Mouse (Mus musculus): ENCODE results near the gene Cep128. TPM values are rescaled to one million over a fixed set of nuclear protein-coding genes. Genes with fewer than 3 reads are reported as not detected.

Gene Cep128
- total RNA-seq, 2 experiments from 2014 or later, result 6.8 to 7.6 TPM

DNA sequence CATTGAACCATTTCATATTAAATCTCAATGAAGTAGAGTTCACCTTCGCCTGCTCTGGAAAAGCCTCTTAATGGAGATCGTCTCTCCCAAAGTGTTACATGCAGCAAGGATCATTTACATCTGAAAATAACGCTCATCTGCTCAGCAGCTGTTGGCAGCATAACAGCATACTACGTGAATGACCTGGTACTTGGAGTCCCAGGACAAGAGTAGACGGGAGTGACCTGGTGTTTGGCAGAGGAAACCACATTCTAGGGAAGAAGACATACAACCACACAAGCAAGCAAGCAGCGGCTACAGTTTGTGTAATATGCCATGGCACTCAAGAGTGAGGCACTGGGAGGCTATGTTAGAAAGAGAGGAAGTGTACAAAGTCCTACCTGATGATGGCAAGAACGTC is 69.2 kb downstream of the Cep128 start:
- DNase-seq (ENCODE audit: extremely low spot score in 1 of 2, low spot score in 2 of 2), result no peak
- intact Hi-C loops (cut with DNase I), result loop anchor here (10.0 kb wide), 1 partner anchor 1810 kb away; no protein-coding TSS in a partner anchor

DNA sequence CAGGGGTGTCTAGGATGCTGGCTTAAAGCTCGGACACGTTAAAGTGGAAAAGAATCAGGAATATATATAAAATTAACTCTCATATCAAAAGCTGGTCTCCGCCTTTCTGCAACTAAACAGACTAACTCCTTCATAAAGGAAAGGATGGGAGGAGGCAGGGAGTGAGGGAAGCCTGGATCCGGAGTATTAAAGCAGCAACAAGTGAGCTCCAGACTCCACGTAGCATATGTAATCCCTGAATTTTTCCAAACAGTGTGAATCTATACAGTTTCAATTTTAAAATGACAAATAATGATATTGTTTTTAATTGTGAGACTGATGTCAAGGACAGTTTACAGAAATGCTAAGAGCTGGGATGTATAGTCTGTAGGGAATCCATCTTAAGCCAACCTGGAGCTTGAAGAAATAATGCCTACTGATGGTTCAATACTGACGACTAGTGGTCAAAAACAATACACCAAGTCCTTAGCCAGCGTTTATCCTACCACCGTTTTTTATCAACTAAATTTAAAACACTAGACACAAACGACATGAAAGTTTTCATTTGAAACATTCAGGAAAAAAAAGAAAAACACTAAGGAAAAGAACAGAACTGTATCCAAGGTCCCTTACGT is 70.1 kb downstream of the Cep128 start:
- intact Hi-C loops (cut with DNase I), result loop anchor here (1.0 to 10.0 kb wide), 3 partner anchors 572 to 1809 kb away; no protein-coding TSS in a partner anchor
- DNase-seq (ENCODE audit: extremely low spot score in 1 of 2, low spot score in 2 of 2), result peak in 1 of 2 experiments; percentile 64

DNA sequence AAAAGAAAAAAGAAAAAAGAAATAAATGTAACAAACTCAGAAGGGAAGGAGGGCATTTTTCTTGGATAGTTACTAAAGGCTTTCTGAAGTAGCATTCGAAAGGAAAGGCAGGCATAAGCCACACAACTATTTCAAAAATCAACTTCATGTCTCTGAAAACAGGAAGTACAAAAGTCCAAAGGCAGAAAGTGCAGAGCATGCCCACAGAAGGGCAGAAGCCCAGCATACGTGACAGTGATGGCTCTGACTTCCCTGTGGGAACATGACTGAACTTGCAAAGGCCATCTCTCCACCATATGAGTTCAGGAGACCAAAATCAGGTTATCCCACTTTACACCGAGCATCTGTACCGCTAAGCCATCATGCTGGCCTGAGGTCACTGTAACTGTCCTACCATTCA is 71.6 kb downstream of the Cep128 start:
- no peak for DNase-seq (ENCODE audit: extremely low spot score in 1 of 2, low spot score in 2 of 2)
- intact Hi-C loops (cut with DNase I), result loop anchor here (5.0 to 10.0 kb wide), 2 partner anchors 570 to 1808 kb away; no protein-coding TSS in a partner anchor

DNA sequence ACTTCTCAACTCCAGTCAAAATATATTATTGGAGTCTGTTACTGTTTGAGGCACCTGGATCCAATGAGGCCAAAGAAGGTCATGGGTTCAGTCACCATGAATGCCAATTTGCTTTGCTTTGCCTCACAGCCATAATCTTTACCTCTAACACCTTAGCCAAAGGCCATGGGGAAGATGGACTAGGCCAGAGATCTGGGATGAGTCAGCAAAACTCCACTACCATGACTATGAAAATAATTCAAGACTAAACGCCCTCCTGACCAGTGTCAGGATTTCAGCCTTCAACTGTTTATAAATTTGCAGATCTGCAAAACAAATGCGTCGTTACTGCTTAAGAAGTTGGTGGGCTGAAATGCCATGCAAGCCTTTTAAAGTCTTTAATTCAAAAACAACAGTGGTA is 76.5 kb downstream of the Cep128 start:
- no peak for DNase-seq (ENCODE audit: extremely low spot score in 1 of 2, low spot score in 2 of 2)
- intact Hi-C loops (cut with DNase I), result no loop called here

DNA sequence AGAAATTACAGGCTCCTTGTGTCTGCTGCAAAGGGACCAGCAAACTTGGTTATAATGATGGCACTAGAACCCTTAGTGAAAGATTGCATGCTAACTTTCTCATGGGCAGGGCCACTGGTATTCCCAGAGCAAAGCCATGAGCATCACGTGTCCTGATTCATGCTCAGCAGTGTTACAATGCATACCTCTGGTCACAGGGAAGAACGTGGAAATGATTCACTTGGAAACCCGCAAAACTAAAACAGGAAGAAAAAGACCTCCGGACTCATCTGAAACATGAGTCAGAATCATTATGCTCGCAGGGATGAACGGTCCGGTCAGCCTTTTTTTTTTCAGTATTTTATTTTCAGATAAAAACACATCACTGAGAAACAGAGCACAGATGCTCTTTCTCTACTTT is 78.4 kb downstream of the Cep128 start:
- no peak for DNase-seq (ENCODE audit: extremely low spot score in 1 of 2, low spot score in 2 of 2)
- intact Hi-C loops (cut with DNase I), result no loop called here

DNA sequence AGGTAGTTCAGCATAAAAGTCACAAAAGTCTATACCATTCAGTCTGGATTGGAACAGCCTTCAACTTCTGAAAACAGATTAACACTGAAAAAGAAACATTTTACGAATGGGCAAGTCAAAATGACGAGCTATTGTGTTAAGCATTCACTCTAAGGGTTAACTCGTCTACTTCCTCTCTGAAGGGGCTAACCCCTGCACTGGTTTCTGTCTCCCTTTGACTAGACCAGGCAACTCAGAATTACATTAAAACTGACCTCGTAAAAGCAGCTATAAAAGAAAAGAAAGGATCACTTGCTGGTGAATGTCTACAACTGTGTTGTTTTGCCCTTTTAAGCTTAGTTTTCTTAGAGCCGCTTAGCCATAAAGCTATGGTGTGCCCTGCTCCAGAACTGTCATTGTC is 79.2 kb downstream of the Cep128 start:
- no peak for DNase-seq (ENCODE audit: extremely low spot score in 1 of 2, low spot score in 2 of 2)
- intact Hi-C loops (cut with DNase I), result no loop called here

DNA sequence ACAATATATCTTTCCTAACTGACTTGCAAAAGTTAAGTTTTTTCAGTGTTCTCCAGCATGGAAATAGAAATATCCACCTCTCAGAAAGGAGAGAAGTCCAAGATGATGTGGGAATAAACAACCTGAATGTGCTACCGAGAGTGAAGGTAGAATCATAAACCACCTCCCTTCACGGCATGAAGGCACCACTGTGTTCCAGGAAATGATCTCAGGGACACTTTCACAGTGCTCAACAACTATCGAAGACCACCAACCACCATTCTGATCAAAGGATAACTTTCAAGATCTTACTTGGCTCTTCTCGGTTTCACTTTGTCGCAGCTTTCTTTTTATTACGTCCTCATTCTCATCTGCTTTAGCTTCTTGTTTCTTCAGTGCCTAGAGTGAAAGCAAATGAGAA is 85.5 kb downstream of the Cep128 start:
- intact Hi-C loops (cut with DNase I), result no loop called here
- no peak for DNase-seq (ENCODE audit: extremely low spot score in 1 of 2, low spot score in 2 of 2)

DNA sequence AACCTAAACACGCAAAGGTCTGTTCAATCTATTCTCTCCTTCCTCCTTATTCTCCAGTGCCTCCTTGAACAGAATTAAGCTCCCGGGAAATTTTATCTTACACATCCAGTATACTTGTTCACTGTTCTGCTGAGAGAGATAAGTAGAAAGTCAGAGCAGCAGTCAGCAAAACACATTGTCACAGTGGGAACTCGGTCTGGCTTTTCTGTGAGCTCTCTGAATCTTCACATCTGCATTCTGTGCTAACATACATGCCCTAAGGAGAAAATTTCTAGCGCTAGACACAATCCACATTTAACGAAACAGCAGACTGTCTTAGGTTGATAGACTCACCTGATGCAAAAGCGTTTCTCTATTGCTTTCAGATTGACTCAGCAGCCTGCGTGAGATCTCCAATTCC is 88.3 kb downstream of the Cep128 start:
- no peak for DNase-seq (ENCODE audit: extremely low spot score in 1 of 2, low spot score in 2 of 2)
- intact Hi-C loops (cut with DNase I), result no loop called here

DNA sequence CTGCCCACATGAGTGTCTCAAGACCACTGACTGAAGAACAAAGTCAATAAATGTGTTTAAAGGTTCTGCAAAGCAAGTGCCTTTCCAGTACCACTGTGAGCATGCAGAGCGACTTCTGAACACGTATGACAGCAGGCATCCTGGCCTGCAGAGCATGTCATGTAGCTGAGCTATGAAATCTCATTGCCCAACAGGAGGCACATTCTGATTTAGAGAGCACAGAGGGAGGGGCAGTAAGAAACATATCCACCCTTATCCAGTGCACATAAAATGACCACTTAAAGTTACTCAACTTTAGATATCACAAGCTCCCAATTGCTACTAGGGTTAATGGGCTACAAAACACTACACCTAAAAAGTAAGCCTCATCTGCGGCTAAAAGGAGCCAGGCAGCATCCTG is 88.8 kb downstream of the Cep128 start:
- no peak for DNase-seq (ENCODE audit: extremely low spot score in 1 of 2, low spot score in 2 of 2)
- intact Hi-C loops (cut with DNase I), result no loop called here

DNA sequence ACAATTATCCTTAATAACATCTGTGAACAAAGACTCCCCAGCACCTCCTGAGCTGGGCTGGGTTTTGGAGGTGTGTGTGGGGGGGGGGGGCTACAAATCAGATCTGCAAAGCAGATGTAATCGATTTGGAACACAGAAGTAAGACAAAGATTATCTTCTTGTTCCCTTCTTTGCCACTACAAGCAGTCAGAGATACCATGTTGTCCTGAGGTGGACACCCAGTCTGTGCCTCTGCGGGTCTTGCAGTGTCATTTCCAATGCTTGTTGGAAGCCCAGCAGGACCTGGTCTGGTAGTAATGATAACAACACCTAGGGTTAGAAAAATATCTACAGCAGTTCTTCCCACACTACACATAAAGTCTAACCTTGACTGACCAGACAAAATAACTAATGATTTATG is 110.3 kb downstream of the Cep128 start:
- no peak for DNase-seq (ENCODE audit: extremely low spot score in 1 of 2, low spot score in 2 of 2)
- intact Hi-C loops (cut with DNase I), result no loop called here

DNA sequence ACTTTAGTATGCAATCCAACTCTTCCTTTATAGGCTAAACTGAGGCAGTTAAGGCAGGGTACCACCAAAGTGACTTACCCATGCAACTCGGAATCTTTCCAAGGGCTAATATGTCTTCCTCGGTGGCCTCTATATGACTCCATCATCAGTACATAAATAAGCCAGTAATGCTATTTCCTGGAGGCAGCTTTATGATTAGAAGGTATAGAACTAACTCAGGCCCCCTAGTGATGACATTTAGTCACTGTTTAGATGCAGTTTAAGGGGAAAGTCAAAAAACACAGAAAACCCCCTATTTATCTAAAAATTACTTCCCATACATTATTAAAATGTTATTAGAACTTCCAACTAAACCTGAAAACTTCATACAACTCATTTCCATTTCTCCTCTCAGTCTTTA is 114.6 kb downstream of the Cep128 start:
- intact Hi-C loops (cut with DNase I), result no loop called here
- DNase-seq (ENCODE audit: extremely low spot score in 1 of 2, low spot score in 2 of 2), result no peak

DNA sequence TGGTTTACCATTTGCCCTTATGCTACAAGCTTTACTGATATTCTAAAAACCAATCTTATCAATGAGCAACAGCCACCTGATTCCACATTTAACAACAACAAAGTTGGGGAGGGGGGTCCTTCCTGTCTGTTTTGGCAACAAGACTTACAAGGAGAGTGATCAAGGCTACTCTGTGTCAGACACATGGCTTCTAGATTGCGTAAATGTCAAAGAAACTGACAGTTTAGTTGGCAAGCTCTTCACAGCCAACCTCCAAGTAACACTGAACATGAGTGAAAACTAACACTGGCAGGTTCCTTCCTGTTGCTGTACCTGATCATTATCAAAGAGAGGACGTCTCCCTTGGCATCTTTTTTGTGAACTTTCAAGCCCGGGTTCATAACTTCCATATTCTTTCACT is 115.2 kb downstream of the Cep128 start:
- intact Hi-C loops (cut with DNase I), result no loop called here
- DNase-seq (ENCODE audit: extremely low spot score in 1 of 2, low spot score in 2 of 2), result no peak

DNA sequence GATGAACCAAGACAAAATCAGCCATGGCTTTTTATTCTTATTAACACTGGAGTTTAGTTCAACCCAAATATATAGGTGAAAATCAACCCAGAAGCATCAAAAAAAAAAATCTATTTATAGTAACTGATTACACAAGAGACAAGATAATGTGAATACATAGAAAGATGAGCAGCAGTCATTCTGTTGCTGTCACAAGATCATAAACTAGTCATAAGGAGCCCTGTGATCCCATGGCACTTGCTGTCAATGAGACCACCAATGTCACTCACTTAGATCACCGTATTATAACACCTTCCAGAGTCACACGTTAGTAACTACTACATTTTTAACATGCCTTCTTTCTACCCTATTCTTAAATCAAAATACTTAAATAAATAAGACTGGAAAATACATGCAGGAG is 118.2 kb downstream of the Cep128 start:
- intact Hi-C loops (cut with DNase I), result no loop called here
- DNase-seq (ENCODE audit: extremely low spot score in 1 of 2, low spot score in 2 of 2), result no peak

DNA sequence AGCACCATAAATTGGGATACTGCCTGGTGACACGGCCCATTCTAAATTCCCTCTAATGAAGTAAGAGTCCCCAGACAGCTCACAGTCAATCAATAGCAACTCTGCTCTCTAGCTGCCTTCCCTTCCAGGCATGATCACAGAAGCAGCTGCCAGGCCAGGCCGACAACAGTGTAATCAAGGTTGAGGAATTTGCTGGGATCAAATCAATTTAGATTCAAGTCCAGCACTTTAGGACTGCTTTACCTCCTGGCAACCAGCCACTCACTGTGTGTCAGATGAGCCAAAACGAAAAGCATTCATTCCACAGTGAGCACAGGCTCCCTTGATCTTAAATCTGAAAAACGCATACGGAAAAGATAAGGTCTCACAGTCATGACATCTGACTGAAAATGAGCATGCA is 118.7 kb downstream of the Cep128 start:
- peak in 1 of 2 experiments; percentile 5 for DNase-seq (ENCODE audit: extremely low spot score in 1 of 2, low spot score in 2 of 2)
- intact Hi-C loops (cut with DNase I), result no loop called here

DNA sequence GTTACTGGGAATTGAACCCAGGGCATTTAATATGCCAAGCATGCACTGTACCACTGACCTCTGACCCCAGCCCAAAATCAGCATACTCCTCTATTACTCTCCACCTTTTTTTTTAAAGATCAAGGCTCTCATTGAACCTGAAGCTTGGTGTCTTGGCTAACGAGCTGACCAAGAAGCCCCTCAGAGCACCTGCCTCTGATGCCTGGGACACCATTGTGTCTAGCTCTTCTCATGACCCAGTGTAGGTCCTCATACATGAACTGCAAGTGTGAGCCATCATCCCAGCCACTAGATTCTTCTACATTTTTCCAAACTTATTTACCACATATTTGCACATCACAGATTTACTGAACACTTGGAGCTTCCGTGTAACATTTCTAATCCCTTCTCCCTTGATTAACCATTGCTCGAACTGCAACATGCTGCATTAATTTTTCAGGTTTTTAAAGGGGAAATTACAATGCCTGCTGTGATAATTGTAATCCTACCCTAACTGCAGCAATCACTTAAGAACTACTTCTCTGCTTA is 119.3 kb downstream of the Cep128 start:
- intact Hi-C loops (cut with DNase I), result no loop called here
- no peak for DNase-seq (ENCODE audit: extremely low spot score in 1 of 2, low spot score in 2 of 2)

DNA sequence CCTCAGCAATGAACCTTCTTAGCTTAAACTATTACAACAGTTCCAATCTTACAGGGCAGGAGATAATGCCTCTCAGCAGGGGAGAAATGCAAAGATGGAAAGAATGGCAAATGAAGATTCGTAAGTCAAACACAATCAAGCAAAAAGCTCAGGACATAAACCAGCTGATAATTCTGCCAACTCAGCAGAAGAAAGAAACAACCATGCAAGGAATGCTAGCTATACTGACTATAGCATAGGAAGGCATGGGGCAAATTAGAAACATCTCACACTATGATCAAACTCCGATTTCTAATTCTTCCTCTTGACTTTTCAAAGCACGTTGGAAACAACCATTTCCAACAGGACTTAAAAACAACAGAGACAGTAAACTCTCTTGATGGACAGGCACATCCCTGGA is 120.5 kb downstream of the Cep128 start:
- no peak for DNase-seq (ENCODE audit: extremely low spot score in 1 of 2, low spot score in 2 of 2)
- intact Hi-C loops (cut with DNase I), result no loop called here

DNA sequence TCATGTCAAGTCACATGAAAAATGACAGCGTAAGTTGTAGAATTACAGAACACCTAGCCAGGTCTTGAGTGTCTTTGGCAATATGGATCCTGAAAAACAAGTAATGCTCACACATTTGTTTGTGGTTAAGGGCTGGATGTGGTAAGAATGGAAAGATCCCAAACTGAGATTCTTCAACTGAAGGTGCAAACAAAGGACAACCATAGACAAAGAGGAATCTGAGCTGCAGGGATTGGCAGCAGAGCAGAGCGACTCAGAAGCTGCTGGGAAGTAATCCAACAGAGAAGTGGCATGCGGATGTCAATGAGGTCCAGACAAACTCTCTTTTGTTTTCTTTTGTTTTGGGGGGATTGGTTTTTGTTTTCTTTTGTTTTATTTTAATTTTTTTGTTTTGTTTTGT is 121.4 kb downstream of the Cep128 start:
- no peak for DNase-seq (ENCODE audit: extremely low spot score in 1 of 2, low spot score in 2 of 2)
- intact Hi-C loops (cut with DNase I), result no loop called here

DNA sequence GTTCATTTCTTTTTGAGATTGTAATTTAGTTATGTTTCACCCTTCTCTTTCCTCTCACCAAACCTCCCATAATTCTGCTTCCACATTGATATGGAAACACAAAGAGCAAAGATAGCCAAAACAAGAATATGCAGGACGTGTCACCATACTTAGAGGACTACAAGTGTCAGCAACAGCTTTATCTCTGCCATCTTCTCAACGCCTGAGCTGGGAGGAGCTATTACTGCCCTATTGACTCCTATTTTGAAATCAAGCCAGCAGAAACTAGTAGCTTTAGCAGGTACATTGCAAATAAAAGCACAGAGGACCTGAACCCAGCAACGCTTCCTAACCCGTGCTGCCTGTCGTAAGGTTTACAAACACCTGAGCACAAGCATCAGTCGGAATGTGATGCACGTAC is 127.9 kb downstream of the Cep128 start:
- intact Hi-C loops (cut with DNase I), result no loop called here
- DNase-seq (ENCODE audit: extremely low spot score in 1 of 2, low spot score in 2 of 2), result no peak

DNA sequence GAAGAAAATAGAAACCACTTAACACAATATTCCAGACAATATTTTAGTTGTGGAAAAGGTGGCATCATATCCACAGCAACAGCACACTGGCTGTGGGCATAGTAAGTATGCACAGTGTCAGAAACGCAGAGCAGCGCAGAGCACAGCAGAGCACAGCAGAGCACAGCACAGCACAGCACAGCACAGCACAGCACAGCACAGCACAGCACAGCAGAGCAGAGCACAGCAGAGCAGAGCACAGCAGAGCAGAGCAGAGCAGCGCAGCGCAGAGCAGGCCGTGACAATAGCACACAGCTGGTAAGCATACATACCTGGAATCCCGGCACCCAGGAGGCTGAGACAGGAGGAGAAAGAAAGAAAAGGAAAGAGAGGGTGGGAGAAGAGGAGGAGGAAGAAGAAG is 129.4 kb downstream of the Cep128 start:
- intact Hi-C loops (cut with DNase I), result no loop called here
- no peak for DNase-seq (ENCODE audit: extremely low spot score in 1 of 2, low spot score in 2 of 2)

DNA sequence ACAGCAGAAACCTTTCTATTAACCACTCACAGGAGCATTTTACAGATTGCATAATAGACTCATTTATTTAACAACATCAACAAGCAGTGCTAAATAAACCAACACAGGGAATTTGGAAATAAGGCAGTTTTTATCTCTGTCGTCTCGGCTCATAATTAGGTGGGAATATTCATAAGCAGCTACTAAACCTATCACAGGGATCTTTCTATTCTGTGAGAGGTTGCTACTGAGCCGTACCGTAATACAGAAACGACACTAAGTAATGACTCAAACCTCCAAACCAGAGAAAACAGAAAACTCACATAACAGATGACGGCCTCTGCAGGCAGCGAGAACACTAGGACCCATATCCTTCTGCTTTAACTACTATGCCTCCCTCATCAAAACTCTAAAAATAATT is 163.6 kb downstream of the Cep128 start:
- no peak for DNase-seq (ENCODE audit: extremely low spot score in 1 of 2, low spot score in 2 of 2)
- intact Hi-C loops (cut with DNase I), result no loop called here

DNA sequence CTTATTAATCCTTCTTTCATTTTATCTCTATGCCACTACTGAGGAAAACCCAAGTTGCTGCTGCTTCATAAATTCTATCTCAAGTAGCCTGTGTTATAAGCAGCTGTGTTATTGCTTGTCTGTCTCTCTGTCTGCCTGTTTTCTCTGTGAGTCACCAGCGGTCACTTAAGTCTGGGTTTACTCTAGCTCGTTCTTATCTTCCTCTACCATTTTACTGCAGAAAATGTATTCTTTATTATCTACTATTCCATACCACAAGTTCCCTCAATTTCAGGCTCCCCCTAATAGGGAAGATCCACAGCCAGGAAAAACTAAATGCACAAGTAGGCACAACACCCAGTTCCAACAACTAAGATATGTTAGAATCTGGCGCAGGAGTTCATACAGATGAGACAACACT is 178.7 kb downstream of the Cep128 start:
- intact Hi-C loops (cut with DNase I), result no loop called here
- no peak for DNase-seq (ENCODE audit: extremely low spot score in 1 of 2, low spot score in 2 of 2)

Measured in left cerebral cortex, postnatal 10 days (tissue).